11 mouse cellular contexts compared by ENCODE assay signal in the genomic region with DNA sequence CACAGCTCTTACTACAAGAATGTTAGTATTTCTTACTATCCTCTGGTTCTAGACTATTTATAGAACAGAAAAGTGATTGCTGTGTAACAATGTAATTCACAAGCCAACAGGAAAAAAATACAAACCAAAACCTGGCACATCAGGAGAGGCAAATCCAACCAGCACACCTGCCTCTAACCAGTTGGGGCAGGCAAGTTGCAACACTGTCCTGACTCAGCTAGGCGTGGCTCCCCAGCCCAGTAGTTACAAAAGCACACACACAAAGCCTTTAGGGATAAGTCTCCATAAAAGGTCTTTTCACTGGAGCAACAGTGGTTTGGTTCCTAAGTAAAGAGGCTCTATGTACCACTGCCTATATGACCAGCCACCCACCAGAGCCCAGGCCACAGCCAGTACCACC. TPM values are rescaled to one million over a fixed set of nuclear protein-coding genes. Genes with fewer than 3 reads are reported as not detected.
DNase-seq lines count a peak whose midpoint lies in the region; ATAC-seq lines count a peak whose summit lies in the region.
"Had no signal": no experiment of that assay in that cellular context is flagged by ENCODE, and none has a peak within 500 bp of the region (broad histone marks: within the 10 kb centered on the region; RNA-seq: fewer than 3 reads in every experiment).

No protein-coding gene starts in this region.

- peak overlapping the region; percentile 33 for H3K27ac ChIP-seq in heart, embryonic 13.5 days (replicated peaks)
- H3K27ac ChIP-seq: left cerebral cortex, adult 2 months had no signal

- ATAC-seq in heart, embryonic 13.5 days (ENCODE audit: extremely low read depth, insufficient number of reproducible peaks, low FRiP score, low TSS enrichment), result no peak
- peak; percentile 62 for ATAC-seq in megakaryocyte progenitor cell, adult 5-6 weeks (replicated peaks; ENCODE audit: poor library complexity)

- 74% methylated on average over 1 of the region's 1 CpGs for WGBS in heart, embryonic 13.5 days

- no peaks in the 10 kb centered on the region for H3K9me3 ChIP-seq in heart, embryonic 13.5 days

- no peak for DNase-seq in heart, postnatal 14 days
- DNase-seq in ES-CJ7 (ENCODE audit: low read depth, low spot score), result peak; percentile 82
- DNase-seq in gonadal fat pad, adult 2 months (ENCODE audit: low read depth), result peak; percentile 93
- no peak for DNase-seq in cerebellum, postnatal 4 days (ENCODE audit: low spot score in 2 of 2)
- DNase-seq in embryo, embryonic 10 days (ENCODE audit: low spot score), result no peak
- DNase-seq in layer of hippocampus, adult 9-10 months (ENCODE audit: low spot score), result no peak
- DNase-seq: gastrocnemius, postnatal 14 days; spleen, adult 18-20 months had no signal

- no peak overlapping the region for H3K4me3 ChIP-seq in heart, embryonic 13.5 days
- H3K4me3 ChIP-seq: left cerebral cortex, adult 2 months had no signal

- peaks cover 69% of the 10 kb centered on the region for H3K4me1 ChIP-seq in heart, embryonic 13.5 days

- peak overlapping the region; percentile 24; the same call in 1 of the 2 replicates for H3K9ac ChIP-seq in heart, embryonic 13.5 days

- no peaks in the 10 kb centered on the region for H3K27me3 ChIP-seq in heart, embryonic 13.5 days (replicated peaks)

- intact Hi-C loops in heart, postnatal 14 days (cut with DNase I), result no loop called here

- peaks cover 11% of the 10 kb centered on the region for H3K36me3 ChIP-seq in heart, embryonic 13.5 days

- H3K4me2 ChIP-seq in heart, embryonic 13.5 days, result no peak overlapping the region

RNA-seq across cellular contexts. Expression of a gene that starts 20.8 kb away (rescaled TPM):
- polyA plus RNA-seq in heart, embryonic 13.5 days (2015; fragmentation: Nextera tagmentation; extraction: Ambion mirVana), result 18.8 and 20.3 TPM in 2 replicates
- total RNA-seq in heart, postnatal 14 days (2021), result 10 to 100 TPM; 75.3 to 80.8 TPM
- polyA plus RNA-seq in gonadal fat pad, adult 2 months (2012; rRNA removed), result 48.7 and 53.0 TPM in 2 replicates
- total RNA-seq in megakaryocyte progenitor cell, adult 5-6 weeks (2015), result 76.4 and 79.6 TPM in 2 replicates
- 69.2 and 72.6 TPM in 2 replicates for total RNA-seq in megakaryocyte progenitor cell, adult 5-6 weeks (2017)

RNA-seq across cellular contexts. Expression of a gene that starts 41.5 kb away (rescaled TPM):
- 62.2 and 62.7 TPM in 2 replicates for polyA plus RNA-seq in heart, embryonic 13.5 days (2015; fragmentation: Nextera tagmentation; extraction: Ambion mirVana)
- total RNA-seq in heart, postnatal 14 days (2021), result 10 to 100 TPM; 75.5 to 76.9 TPM
- 113 and 128 TPM in 2 replicates for polyA plus RNA-seq in gonadal fat pad, adult 2 months (2012; rRNA removed)
- total RNA-seq in megakaryocyte progenitor cell, adult 5-6 weeks (2015), result 33.1 and 49.6 TPM in 2 replicates
- 61.1 and 74.1 TPM in 2 replicates for total RNA-seq in megakaryocyte progenitor cell, adult 5-6 weeks (2017)

Comparison
In these comparisons a context has a peak if more than half of its experiments do, and no peak if none do; other contexts are left out.
1. DNase-seq: peak in ES-CJ7 (single experiment) and gonadal fat pad, adult 2 months (single experiment); none in heart, postnatal 14 days (0 of 2), cerebellum, postnatal 4 days (0 of 2), embryo, embryonic 10 days (single experiment) and layer of hippocampus, adult 9-10 months (single experiment).